Mouse (Mus musculus) MEL (cell line): Measurements from ENCODE around the gene Pakap. TPM values are rescaled to one million over a fixed set of nuclear protein-coding genes. Genes with fewer than 3 reads are reported as not detected.

Experiments used
- DNase-seq: peaks from one replicate; pipeline ENCODE4 v3.0.0; 2011; ENCODE audit warnings: low read depth, low spot score
- H3K27ac ChIP-seq: 2 replicates; pipeline ENCODE4 v1.5.1; 2012; ENCODE audit warnings: low read depth, mild to moderate bottlenecking, control low read depth, low read length, moderate library complexity; ENCODE audit not compliant: control insufficient read depth
- H3K27me3 ChIP-seq, 2 experiments: fragments of 150-350 bp in 1 of 2; sonication (generic) in 1 of 2; 2 replicates each; pipeline ENCODE4 v1.6.1; 2012; ENCODE audit warnings: low read length in 2 of 2, mild to moderate bottlenecking in 2 of 2, improper control_type of control experiment in 1 of 2, moderate library complexity in 1 of 2; ENCODE audit not compliant: insufficient read depth in 2 of 2, control insufficient read depth in 1 of 2
- H3K36me3 ChIP-seq, 2 experiments: 2 replicates each; pipeline ENCODE4 v1.6.1; 2012 to 2014; ENCODE audit warnings: low read length in 2 of 2, improper control_type of control experiment in 1 of 2, inconsistent platforms in 1 of 2, mild to moderate bottlenecking in 1 of 2; ENCODE audit not compliant: insufficient read depth in 2 of 2, control insufficient read depth in 1 of 2
- H3K4me1 ChIP-seq, 2 experiments: fragments of 150-350 bp in 1 of 2; sonication (generic) in 1 of 2; 2 replicates each; pipeline ENCODE4 v1.6.1; 2012; ENCODE audit warnings: low read length in 2 of 2, improper control_type of control experiment in 1 of 2, mild to moderate bottlenecking in 1 of 2; ENCODE audit not compliant: insufficient read depth in 2 of 2, control insufficient read depth in 1 of 2
- H3K4me3 ChIP-seq, 2 experiments: fragments of 150-350 bp in 1 of 2; sonication (generic) in 1 of 2; 2 replicates each; pipeline ENCODE4 v1.5.1; 2012; ENCODE audit warnings: low read depth in 2 of 2, low read length in 2 of 2, mild to moderate bottlenecking in 2 of 2, moderate library complexity in 2 of 2, control low read depth in 1 of 2, improper control_type of control experiment in 1 of 2; ENCODE audit not compliant: control insufficient read depth in 1 of 2, insufficient read depth in 1 of 2
- H3K79me2 ChIP-seq: 2 replicates; pipeline ENCODE4 v1.6.1; 2012; ENCODE audit warnings: mild to moderate bottlenecking, low read length, moderate library complexity; ENCODE audit not compliant: control insufficient read depth, poor library complexity, insufficient read depth
- H3K9ac ChIP-seq: 2 replicates; pipeline ENCODE4 v1.6.1; 2012; ENCODE audit warnings: low read depth, mild to moderate bottlenecking, control low read depth, low read length, moderate library complexity; ENCODE audit not compliant: control insufficient read depth, poor library complexity, severe bottlenecking
- H3K9me3 ChIP-seq: fragments of 150-350 bp; sonication (generic); replicated peaks from 2 replicates; pipeline ENCODE4 v1.6.1; 2012; ENCODE audit warnings: mild to moderate bottlenecking, low read length, improper control_type of control experiment, moderate library complexity; ENCODE audit not compliant: insufficient read depth
- BHLHE40 ChIP-seq: IDR thresholded peaks from 2 replicates; pipeline ENCODE4 v1.6.1; 2012; ENCODE audit warnings: low read depth, mild to moderate bottlenecking, inconsistent platforms, low read length, improper control_type of control experiment, borderline replicate concordance
- CHD1 ChIP-seq: IDR thresholded peaks from 2 replicates; pipeline ENCODE4 v1.6.1; 2012; ENCODE audit warnings: low read depth, mild to moderate bottlenecking, inconsistent platforms, low read length, improper control_type of control experiment
- CTCF ChIP-seq, 3 experiments: IDR thresholded peaks in 2 of 3; conservative IDR thresholded peaks in 1 of 3; 2 replicates each; pipeline ENCODE4 v1.5.1; 2011 to 2012; ENCODE audit warnings: low read length in 3 of 3, low read depth in 2 of 3, mild to moderate bottlenecking in 2 of 3, improper control_type of control experiment in 1 of 3, inconsistent platforms in 1 of 3, mixed read lengths in 1 of 3, moderate library complexity in 1 of 3; ENCODE audit not compliant: control insufficient read depth in 1 of 3, insufficient read depth in 1 of 3, poor library complexity in 1 of 3, severe bottlenecking in 1 of 3
- E2F4 ChIP-seq: IDR thresholded peaks from 2 replicates; pipeline ENCODE4 v1.6.1; 2011; ENCODE audit warnings: low read depth, low read length, improper control_type of control experiment, borderline replicate concordance
- EP300 ChIP-seq, 2 experiments: IDR thresholded peaks; 2 replicates each; pipeline ENCODE4 v1.6.1; 2011; ENCODE audit warnings: improper control_type of control experiment in 2 of 2, low read length in 2 of 2, low read depth in 1 of 2, mild to moderate bottlenecking in 1 of 2
- ETS1 ChIP-seq: IDR thresholded peaks from 2 replicates; pipeline ENCODE4 v1.6.1; 2012; ENCODE audit warnings: low read depth, mild to moderate bottlenecking, inconsistent platforms, low read length, improper control_type of control experiment, moderate library complexity
- GABPA ChIP-seq: IDR thresholded peaks from 2 replicates; pipeline ENCODE4 v1.6.1; 2012; ENCODE audit warnings: low read depth, mild to moderate bottlenecking, inconsistent platforms, low read length, improper control_type of control experiment, moderate library complexity
- GATA1 ChIP-seq: IDR thresholded peaks from 2 replicates; pipeline ENCODE4 v1.6.1; 2011; ENCODE audit warnings: low read depth, low read length, improper control_type of control experiment
- JUND ChIP-seq: IDR thresholded peaks from 2 replicates; pipeline ENCODE4 v1.6.1; 2011; ENCODE audit warnings: low read depth, mild to moderate bottlenecking, improper control_type of control experiment, low read length
- KAT2A ChIP-seq: conservative IDR thresholded peaks from 2 replicates; pipeline ENCODE4 v1.6.1; 2012; ENCODE audit warnings: low read depth, low read length, improper control_type of control experiment, inconsistent platforms
- MAX ChIP-seq: IDR thresholded peaks from 2 replicates; pipeline ENCODE4 v1.6.1; 2011; ENCODE audit warnings: low read length, improper control_type of control experiment
- MAZ ChIP-seq: IDR thresholded peaks from 2 replicates; pipeline ENCODE4 v1.6.1; 2012; ENCODE audit warnings: low read depth, mild to moderate bottlenecking, inconsistent platforms, low read length, improper control_type of control experiment
- MEF2A ChIP-seq: IDR thresholded peaks from 2 replicates; pipeline ENCODE4 v1.6.1; 2014; ENCODE audit warnings: low read depth, mild to moderate bottlenecking, inconsistent platforms, low read length, improper control_type of control experiment; ENCODE audit not compliant: poor library complexity, insufficient replicate concordance, severe bottlenecking; ENCODE audit errors: extremely low read depth
- MXI1 ChIP-seq: IDR thresholded peaks from 2 replicates; pipeline ENCODE4 v1.6.1; 2011; ENCODE audit warnings: mild to moderate bottlenecking, low read depth, low read length, improper control_type of control experiment
- NELFE ChIP-seq: IDR thresholded peaks from 2 replicates; pipeline ENCODE4 v1.6.1; 2011; ENCODE audit warnings: low read depth, low read length, improper control_type of control experiment
- NRF1 ChIP-seq: IDR thresholded peaks from 2 replicates; pipeline ENCODE4 v1.6.1; 2014; ENCODE audit warnings: low read depth, mild to moderate bottlenecking, inconsistent platforms, low read length, improper control_type of control experiment, moderate library complexity; ENCODE audit not compliant: poor library complexity, insufficient read depth, severe bottlenecking
- POLR2AphosphoS5 ChIP-seq: IDR thresholded peaks from 2 replicates; pipeline ENCODE4 v1.6.1; 2012; ENCODE audit warnings: low read depth, borderline replicate concordance, mild to moderate bottlenecking, inconsistent platforms, low read length, moderate library complexity, mixed read lengths
- RCOR1 ChIP-seq: IDR thresholded peaks from 2 replicates; pipeline ENCODE4 v1.6.1; 2012; ENCODE audit warnings: low read depth, mild to moderate bottlenecking, inconsistent platforms, low read length, improper control_type of control experiment
- SIN3A ChIP-seq: IDR thresholded peaks from 2 replicates; pipeline ENCODE4 v1.6.1; 2012; ENCODE audit warnings: low read length, improper control_type of control experiment, inconsistent platforms
- SMC3 ChIP-seq: IDR thresholded peaks from 2 replicates; pipeline ENCODE4 v1.6.1; 2011; ENCODE audit warnings: low read depth, low read length, improper control_type of control experiment
- TBP ChIP-seq: IDR thresholded peaks from 2 replicates; pipeline ENCODE4 v1.8.0; 2011; ENCODE audit warnings: low read depth, low read length, improper control_type of control experiment
- UBTF ChIP-seq: IDR thresholded peaks from 2 replicates; pipeline ENCODE4 v1.6.1; 2012; ENCODE audit warnings: low read depth, mild to moderate bottlenecking, inconsistent platforms, low read length, improper control_type of control experiment, moderate library complexity, borderline replicate concordance; ENCODE audit not compliant: insufficient read depth
- USF1 ChIP-seq: IDR thresholded peaks from 2 replicates; pipeline ENCODE4 v1.6.1; 2014; ENCODE audit warnings: low read depth, mild to moderate bottlenecking, inconsistent platforms, low read length, improper control_type of control experiment, moderate library complexity
- USF2 ChIP-seq, 2 experiments: IDR thresholded peaks; 2 replicates each; pipeline ENCODE4 v1.6.1; 2011 to 2012; ENCODE audit warnings: improper control_type of control experiment in 2 of 2, low read length in 2 of 2, borderline replicate concordance in 1 of 2, inconsistent platforms in 1 of 2, low read depth in 1 of 2, mild to moderate bottlenecking in 1 of 2; ENCODE audit not compliant: insufficient read depth in 1 of 2
- ZC3H11A ChIP-seq: IDR thresholded peaks from 2 replicates; pipeline ENCODE4 v1.6.1; 2012; ENCODE audit warnings: low read depth, mild to moderate bottlenecking, inconsistent platforms, low read length, improper control_type of control experiment
- ZKSCAN1 ChIP-seq: IDR thresholded peaks from 2 replicates; pipeline ENCODE4 v1.6.1; 2012; ENCODE audit warnings: low read depth, mild to moderate bottlenecking, inconsistent platforms, low read length, improper control_type of control experiment, moderate library complexity
- ZMIZ1 ChIP-seq: IDR thresholded peaks from 2 replicates; pipeline ENCODE4 v1.6.1; 2012; ENCODE audit warnings: low read depth, mild to moderate bottlenecking, inconsistent platforms, low read length, improper control_type of control experiment, moderate library complexity
- ZNF384 ChIP-seq: IDR thresholded peaks from 2 replicates; pipeline ENCODE4 v1.6.1; 2012; ENCODE audit warnings: low read depth, mild to moderate bottlenecking, inconsistent platforms, low read length, improper control_type of control experiment
- polyA plus RNA-seq, 2 experiments: library from polyadenylated mRNA; stranded (reverse) in 1 of 2; unstranded in 1 of 2; fragments of >175 nt in 1 of 2; fragments of >200 nt in 1 of 2; gene quantifications; 2 replicates each; pipeline versions ENCODE4 v1.2.1 to v1.2.4; 2012; ENCODE audit warnings: low replicate concordance in 2 of 2, low read depth in 1 of 2; ENCODE audit not compliant: insufficient read length in 2 of 2, insufficient read depth in 1 of 2, missing spikeins in 1 of 2
- total RNA-seq: library from RNA; depleted of rRNA; stranded (reverse); fragments of 300-350 nt; gene quantifications from 2 replicates; pipeline ENCODE4 v1.2.3, GENCODE M21; 2012

The Pakap gene
- total and polyA plus RNA-seq, 3 experiments, result not detected

- TF ChIP-seq CTCF (IDR thresholded peaks at IDR 0.05 in 2 of 3, conservative IDR thresholded peaks at IDR 0.05 in 1 of 3; ENCODE audit: control insufficient read depth in 1 of 3, insufficient read depth in 1 of 3, low read depth in 2 of 3, low read length in 3 of 3, poor library complexity in 1 of 3, severe bottlenecking in 1 of 3), result no peak
- TF ChIP-seq ZNF384, result no peak
- TF ChIP-seq JUND, result no peak
- TF ChIP-seq SIN3A, result no peak
- no peak for TF ChIP-seq GABPA
- TF ChIP-seq USF1, result no peak
- TF ChIP-seq NRF1, result no peak
- no peak for TF ChIP-seq ZMIZ1
- TF ChIP-seq MAZ, result no peak
- no peak for TF ChIP-seq ETS1
- no peak for TF ChIP-seq KAT2A
- no peak for TF ChIP-seq UBTF
- TF ChIP-seq E2F4, result no peak
- no peak for TF ChIP-seq POLR2AphosphoS5
- TF ChIP-seq MXI1, result no peak
- TF ChIP-seq ZKSCAN1, result no peak
- Histone ChIP-seq H3K4me3 (no peak overlapping the region), H3K79me2 (no peaks in the 10 kb centered on the region), H3K27ac (no peak overlapping the region), H3K4me1 (peaks cover 0 to 12% of the 10 kb centered on the region in 2 experiments; a peak in 3 of 4 replicates), H3K36me3 (peaks cover 0 to 16% of the 10 kb centered on the region in 2 experiments; a peak in 2 of 4 replicates), H3K9ac (no peak overlapping the region), H3K27me3 (0 out of 4 replicates have a peak, but pooled peaks cover 0 to 2% of the 10 kb centered on the region in 2 experiments), H3K9me3 (no peaks in the 10 kb centered on the region)
- no peak for DNase-seq
These were observed 207.6 kb downstream of the Pakap start for GRCm38 (mm10) chr4:57775582-57775981.

GRCm38 (mm10) chr4:57780403-57780802 lies 212.4 kb downstream of the Pakap start:
- Histone ChIP-seq H3K4me3 (no peak overlapping the region), H3K36me3 (no peaks in the 10 kb centered on the region), H3K9ac (no peak overlapping the region), H3K4me1 (peaks cover 2 to 9% of the 10 kb centered on the region in 2 experiments; a peak in 3 of 4 replicates), H3K79me2 (no peaks in the 10 kb centered on the region; the same call in 1 of the 2 replicates), H3K27ac (no peak overlapping the region), H3K9me3 (no peaks in the 10 kb centered on the region), H3K27me3 (0 out of 4 replicates have a peak, but pooled peaks cover 0 to 2% of the 10 kb centered on the region in 2 experiments)
- DNase-seq, result no peak
- TF ChIP-seq CHD1 (no peak), E2F4 (no peak), NELFE (no peak), MAX (no peak), ZC3H11A (no peak), JUND (no peak), MAZ (no peak), MEF2A (no peak), NRF1 (no peak), ZNF384 (no peak), GATA1 (no peak), MXI1 (no peak), ETS1 (no peak), ZMIZ1 (no peak), EP300 (IDR thresholded peaks at IDR 0.05; ENCODE audit: low read depth in 1 of 2, low read length in 2 of 2) (no peak), BHLHE40 (no peak), RCOR1 (no peak), TBP (no peak), USF2 (IDR thresholded peaks at IDR 0.05; ENCODE audit: borderline replicate concordance in 1 of 2, insufficient read depth in 1 of 2, low read depth in 1 of 2, low read length in 2 of 2) (no peak), SMC3 (no peak)
